Mouse (Mus musculus) forebrain, embryonic 14.5 days (tissue): Measurements from ENCODE around the gene Blvrb. TPM values are rescaled to one million over a fixed set of nuclear protein-coding genes. Genes with fewer than 3 reads are reported as not detected.

ENCODE experiments used
- ATAC-seq: fragments of 200-750 bp; cut with Nextera tagmentation; 2 replicates; pipeline ENCODE4 v1.8.0; 2017; ENCODE audit warnings: mild to moderate bottlenecking, moderate library complexity
- DNase-seq: peaks from one replicate; pipeline ENCODE4 v3.0.0-alpha.2; 2015; ENCODE audit warnings: low spot score
- H3K27ac ChIP-seq: fragments of 300-500 bp; sonication (generic); 2 replicates; pipeline ENCODE4 v1.5.1; 2014; ENCODE audit warnings: low read depth, mild to moderate bottlenecking, control low read depth, low read length, moderate library complexity
- H3K27me3 ChIP-seq: fragments of 300-500 bp; sonication (generic); replicated peaks from 2 replicates; pipeline ENCODE4 v1.6.1; 2014; ENCODE audit warnings: low read length, control low read depth, mixed read lengths; ENCODE audit not compliant: control insufficient read depth, insufficient read depth
- H3K36me3 ChIP-seq: fragments of 300-500 bp; sonication (generic); 2 replicates; pipeline ENCODE4 v1.6.1; 2014; ENCODE audit warnings: low read length, control low read depth; ENCODE audit not compliant: control insufficient read depth, insufficient read depth
- H3K4me1 ChIP-seq: fragments of 300-500 bp; sonication (generic); 2 replicates; pipeline ENCODE4 v1.6.1; 2014; ENCODE audit warnings: antibody characterized with exemption, low read length, control low read depth; ENCODE audit not compliant: control insufficient read depth, insufficient read depth
- H3K4me2 ChIP-seq: fragments of 300-500 bp; sonication (generic); 2 replicates; pipeline ENCODE4 v1.6.1; 2014; ENCODE audit warnings: mild to moderate bottlenecking, control low read depth, low read length
- H3K4me3 ChIP-seq: fragments of 300-500 bp; sonication (generic); 2 replicates; pipeline ENCODE4 v1.5.1; 2014; ENCODE audit warnings: low read depth, low read length, control low read depth
- H3K9ac ChIP-seq: fragments of 300-500 bp; sonication (generic); 2 replicates; pipeline ENCODE4 v1.6.1; 2014; ENCODE audit warnings: mild to moderate bottlenecking, low read length, control low read depth, moderate library complexity
- H3K9me3 ChIP-seq: fragments of 300-500 bp; sonication (generic); replicated peaks from 2 replicates; pipeline ENCODE4 v1.6.1; 2016; ENCODE audit warnings: low read length, control low read depth, mixed read lengths; ENCODE audit not compliant: control insufficient read depth
- whole genome bisulfite sequencing: fragments of 180-500 bp; shearing (Covaris S2); extraction: QIAGEN DNeasy Blood & Tissue Kit; methylation state at CpG from one replicate; pipeline ENCODE4 v1.1.7; 2014; 5-methylcytosine and 5-hydroxymethylcytosine counted together
- polyA plus RNA-seq: library from polyadenylated mRNA; unstranded; fragments of >200 nt; fragmentation: Nextera tagmentation; extraction: Ambion mirVana; gene quantifications from 2 replicates; pipeline ENCODE4 v1.2.1, GENCODE M21; 2014

The Blvrb gene
- polyA plus RNA-seq, 1 experiment from 2014 or later: 23.7 TPM

GRCm38 (mm10) chr7:27486102-27486769 lies 38.5 kb downstream of the Blvrb start:
- H3K4me3 ChIP-seq: peak overlapping the region; percentile 65
- WGBS: 4% methylated on average over 13 of the region's 13 CpGs
- H3K36me3 ChIP-seq: no peaks in the 10 kb centered on the region
- no peaks in the 10 kb centered on the region for H3K27me3 ChIP-seq
- H3K4me1 ChIP-seq: peaks cover 3% of the 10 kb centered on the region; the same call in 1 of the 2 replicates
- H3K4me2 ChIP-seq: peak overlapping the region; percentile 61
- peak; percentile 6; the same call in 1 of the 2 replicates for ATAC-seq
- no peak for DNase-seq
- H3K27ac ChIP-seq: no peak overlapping the region
- H3K9ac ChIP-seq: peak overlapping the region; percentile 51
- no peaks in the 10 kb centered on the region for H3K9me3 ChIP-seq

DNA sequence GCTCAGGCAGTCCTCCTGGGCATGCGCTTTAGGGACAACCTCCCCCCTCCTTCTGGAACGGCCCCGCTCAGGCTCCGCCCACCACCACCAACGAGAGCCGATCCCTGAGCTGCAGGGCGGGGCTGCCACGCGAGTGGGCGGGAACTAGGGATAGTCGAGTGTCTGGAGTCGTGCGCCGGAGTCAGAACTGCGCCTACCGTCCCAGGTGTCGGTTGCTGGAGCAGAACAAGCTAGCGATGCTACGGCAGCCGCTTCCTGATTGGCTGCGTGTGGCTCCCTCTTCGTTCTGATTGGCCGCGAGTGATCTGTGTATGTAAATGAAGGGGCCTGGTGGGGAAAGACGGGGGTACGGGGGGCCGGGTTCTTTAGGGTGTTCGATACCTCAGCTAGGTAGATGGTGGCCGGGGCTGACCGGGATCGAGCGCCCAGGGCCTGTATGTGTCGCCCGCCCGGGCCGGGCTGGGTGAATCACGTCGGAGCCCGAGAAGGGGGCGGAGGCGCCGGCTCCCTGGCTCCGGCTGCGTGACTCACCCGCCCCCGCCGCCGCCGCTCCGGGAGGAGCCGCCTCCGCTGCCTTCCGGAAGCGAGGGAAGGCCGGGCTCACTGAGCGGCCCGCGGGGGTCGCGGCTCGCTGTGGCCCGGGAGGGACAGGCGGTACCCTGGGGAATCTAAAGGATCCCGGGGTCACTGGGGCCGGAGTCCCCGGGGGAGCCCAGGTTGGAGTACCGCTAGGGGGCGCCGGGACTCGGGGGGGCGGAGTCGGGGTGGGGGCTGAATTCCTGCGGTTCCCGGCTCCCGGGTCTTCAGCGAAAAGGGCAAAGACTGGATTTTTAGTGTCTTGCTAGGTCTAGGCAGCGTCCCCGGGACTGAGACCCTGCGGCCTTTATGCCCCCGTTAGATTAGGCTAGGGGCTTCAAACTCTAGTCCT lies 39.3 kb downstream of the Blvrb start, which contains the start of gene Sertad1:
TSS of gene Sertad1 (plus strand) at position 141 of the 928 bp plus-strand sequence.
- Histone ChIP-seq H3K9ac (peak within 1 kb of the TSS; percentile 71), H3K4me1 (peaks cover 3% of the 10 kb centered on the region; the same call in 1 of the 2 replicates), H3K36me3 (no peaks in the 10 kb centered on the region), H3K27ac (peak within 1 kb of the TSS; percentile 86), H3K9me3 (no peaks in the 10 kb centered on the region), H3K4me3 (peak within 1 kb of the TSS; percentile 65), H3K27me3 (no peaks in the 10 kb centered on the region), H3K4me2 (peak within 1 kb of the TSS; percentile 61)
- ATAC-seq (peak; percentile 98), DNase-seq (peak; percentile 100)
- under 1% methylated on average over 78 of the region's 80 CpGs for WGBS

GRCm38 (mm10) chr7:27487740-27488268 lies 40.0 kb downstream of the Blvrb start:
- Histone ChIP-seq H3K4me1 (peaks cover 3% of the 10 kb centered on the region; the same call in 1 of the 2 replicates), H3K36me3 (no peaks in the 10 kb centered on the region), H3K27me3 (no peaks in the 10 kb centered on the region), H3K9ac (peak overlapping the region; percentile 71), H3K27ac (0 out of 2 replicates have a peak overlapping the region, but pooled peaks have one; percentile 86), H3K9me3 (no peaks in the 10 kb centered on the region), H3K4me3 (peak overlapping the region; percentile 65), H3K4me2 (peak overlapping the region; percentile 61)
- no peak for DNase-seq
- no peak for ATAC-seq
- 4% methylated on average over 13 of the region's 13 CpGs for WGBS

DNA sequence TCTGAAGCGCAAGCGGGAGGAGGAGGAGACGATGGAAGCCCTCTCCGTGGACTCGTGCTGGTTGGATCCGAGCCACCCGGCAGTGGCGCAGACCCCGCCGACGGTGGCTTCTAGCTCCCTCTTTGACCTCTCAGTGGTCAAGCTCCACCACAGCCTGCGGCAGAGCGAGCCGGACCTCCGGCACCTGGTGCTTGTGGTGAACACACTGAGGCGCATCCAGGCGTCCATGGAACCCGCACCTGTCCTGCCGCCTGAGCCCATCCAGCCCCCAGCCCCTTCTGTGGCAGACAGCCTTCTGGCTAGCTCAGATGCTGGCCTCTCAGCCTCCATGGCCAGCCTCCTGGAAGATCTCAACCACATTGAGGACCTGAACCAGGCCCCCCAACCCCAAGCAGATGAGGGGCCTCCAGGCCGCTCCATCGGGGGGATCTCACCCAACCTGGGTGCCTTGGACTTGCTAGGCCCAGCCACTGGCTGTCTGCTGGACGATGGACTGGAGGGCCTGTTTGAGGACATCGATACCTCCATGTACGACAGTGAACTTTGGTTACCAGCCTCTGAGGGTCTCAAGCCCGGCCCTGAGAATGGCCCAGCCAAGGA lies 41.6 kb downstream of the Blvrb start:
- no peak overlapping the region for H3K9ac ChIP-seq
- H3K36me3 ChIP-seq: no peaks in the 10 kb centered on the region
- H3K4me3 ChIP-seq: no peak overlapping the region
- 90% methylated on average over 25 of the region's 25 CpGs for WGBS
- H3K27me3 ChIP-seq: no peaks in the 10 kb centered on the region
- no peak overlapping the region for H3K4me2 ChIP-seq
- H3K4me1 ChIP-seq: peaks cover 3% of the 10 kb centered on the region; the same call in 1 of the 2 replicates
- ATAC-seq: no peak
- DNase-seq: no peak
- H3K27ac ChIP-seq: no peak overlapping the region
- H3K9me3 ChIP-seq: no peaks in the 10 kb centered on the region

GRCm38 (mm10) chr7:27490227-27490542 lies 42.4 kb downstream of the Blvrb start:
- Histone ChIP-seq H3K4me3 (peak overlapping the region; percentile 29), H3K9me3 (no peaks in the 10 kb centered on the region), H3K27ac (peak overlapping the region; percentile 48; the same call in 1 of the 2 replicates), H3K4me1 (peaks cover 3% of the 10 kb centered on the region; the same call in 1 of the 2 replicates), H3K27me3 (no peaks in the 10 kb centered on the region), H3K4me2 (peak overlapping the region; percentile 51), H3K9ac (peak overlapping the region; percentile 60; the same call in 1 of the 2 replicates), H3K36me3 (no peaks in the 10 kb centered on the region)
- ATAC-seq (no peak), DNase-seq (no peak)
- WGBS: 41% methylated on average over 4 of the region's 4 CpGs

- peak overlapping the region; percentile 29 for H3K4me3 ChIP-seq
- H3K36me3 ChIP-seq: no peaks in the 10 kb centered on the region
- H3K4me2 ChIP-seq: peak overlapping the region; percentile 51
- peak overlapping the region; percentile 60 for H3K9ac ChIP-seq
- peak overlapping the region; percentile 48 for H3K27ac ChIP-seq
- peak; percentile 25 for ATAC-seq
- no peaks in the 10 kb centered on the region for H3K9me3 ChIP-seq
- peaks cover 3% of the 10 kb centered on the region; the same call in 1 of the 2 replicates for H3K4me1 ChIP-seq
- under 1% methylated on average over 29 of the region's 33 CpGs for WGBS
- peak; percentile 77 for DNase-seq
- H3K27me3 ChIP-seq: no peaks in the 10 kb centered on the region
Measured at GRCm38 (mm10) chr7:27490543-27491329, 43.0 kb downstream of the Blvrb start.

DNA sequence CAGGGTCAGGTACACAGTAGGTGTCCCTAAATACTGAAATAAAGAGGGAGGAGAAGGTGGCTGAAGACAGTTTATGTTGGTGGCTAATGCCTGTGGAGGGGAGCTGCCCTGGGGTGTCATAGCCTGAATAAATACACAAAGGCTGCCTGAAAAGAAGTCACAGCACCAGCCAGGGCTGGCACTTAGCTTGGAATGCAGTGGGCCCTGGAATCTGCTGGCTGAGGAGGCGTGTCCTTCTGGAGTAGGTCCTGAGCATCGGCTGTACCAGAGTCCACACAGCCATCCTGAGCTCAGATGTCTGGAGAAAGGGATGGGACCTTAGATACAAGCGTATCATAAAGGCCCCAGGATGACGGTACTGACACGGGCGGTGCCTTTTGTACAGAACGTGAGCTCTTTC lies 44.1 kb downstream of the Blvrb start:
- 79% methylated on average over 7 of the region's 7 CpGs for WGBS

DNA sequence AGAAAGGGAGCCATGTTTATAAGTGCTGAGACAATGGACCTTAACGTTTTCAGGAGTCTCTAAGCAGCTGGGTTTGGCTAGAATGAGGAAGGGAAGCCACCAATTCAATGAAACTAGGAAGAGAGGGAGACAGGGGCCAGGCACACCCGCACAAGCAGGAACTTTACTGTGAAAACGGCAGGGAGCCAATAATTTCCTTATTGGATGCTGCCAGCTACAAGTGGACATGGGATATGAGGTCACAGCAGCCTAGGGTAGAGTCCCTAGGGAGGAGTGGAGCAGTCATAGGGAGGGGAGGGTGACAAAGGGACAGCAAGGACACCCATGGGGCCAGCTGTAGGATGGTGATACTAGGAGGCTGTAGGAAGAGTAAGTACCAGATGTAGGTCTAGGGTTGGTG lies 45.2 kb downstream of the Blvrb start:
- no peak overlapping the region for H3K4me2 ChIP-seq
- H3K36me3 ChIP-seq: no peaks in the 10 kb centered on the region
- H3K27ac ChIP-seq: no peak overlapping the region
- no peaks in the 10 kb centered on the region for H3K27me3 ChIP-seq
- H3K4me1 ChIP-seq: no peaks in the 10 kb centered on the region
- WGBS: 81% methylated on average over 3 of the region's 3 CpGs
- H3K9ac ChIP-seq: no peak overlapping the region
- ATAC-seq (no peak), DNase-seq (no peak)
- H3K4me3 ChIP-seq: no peak overlapping the region
- no peaks in the 10 kb centered on the region for H3K9me3 ChIP-seq

More for the DNA sequence above, 44.1 kb downstream of the Blvrb start:
- Histone ChIP-seq H3K4me3 (no peak overlapping the region), H3K27ac (no peak overlapping the region), H3K4me2 (no peak overlapping the region), H3K27me3 (no peaks in the 10 kb centered on the region), H3K36me3 (no peaks in the 10 kb centered on the region), H3K4me1 (no peaks in the 10 kb centered on the region), H3K9ac (no peak overlapping the region), H3K9me3 (no peaks in the 10 kb centered on the region)
- DNase-seq (no peak), ATAC-seq (no peak)
